Mouse (Mus musculus): ENCODE measurements at regions not wholly inside any gene's neighbourhood (a gene's known extent, or its start where the extent isn't known, plus 50 kb on each side); places are given as distances from the start of the nearest gene placed in this dataset.

DNA sequence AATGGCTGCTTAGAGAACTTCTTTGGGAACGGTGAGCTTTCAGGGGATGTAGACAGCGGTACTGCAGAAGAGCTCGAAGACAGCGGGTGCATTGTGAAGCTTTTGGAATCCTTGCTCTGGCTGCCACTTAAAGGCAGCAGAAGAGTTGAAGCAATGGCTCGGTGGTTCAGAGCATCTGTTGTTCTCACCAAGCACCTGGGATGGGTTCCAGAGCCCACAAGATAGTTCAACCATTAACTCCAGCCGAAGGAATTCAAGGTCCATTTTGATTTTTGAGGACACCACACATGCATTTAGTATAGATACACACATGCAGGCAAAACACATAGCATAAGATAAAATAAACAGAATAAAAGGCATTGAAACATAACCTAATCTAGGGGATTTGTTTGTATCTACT is 181.9 kb upstream of the Tet2 start:
- no peak for TF ChIP-seq CTCF (IDR thresholded peaks at IDR 0.05; ENCODE audit: extremely low read depth, insufficient read depth, insufficient read length, insufficient replicate concordance)
- no peak for TF ChIP-seq POLR2A (IDR thresholded peaks at IDR 0.05; ENCODE audit: low read depth, low read length)
